Mouse (Mus musculus) forebrain, postnatal 0 days (tissue): ENCODE measurements around the gene Gm11492. TPM values are rescaled to one million over a fixed set of nuclear protein-coding genes. Genes with fewer than 3 reads are reported as not detected.
A peak's percentile ranks its signal among the peaks of the same experiment; 100 is the strongest.

ENCODE experiments used
- ATAC-seq: fragments of 200-750 bp; cut with Nextera tagmentation; 2 replicates; pipeline ENCODE4 v1.8.0; 2017; ENCODE audit warnings: mild to moderate bottlenecking, moderate library complexity
- DNase-seq: peaks from one replicate; pipeline ENCODE4 v3.0.0-alpha.2; 2015
- H3K27ac ChIP-seq: fragments of 300-500 bp; sonication (generic); 2 replicates; pipeline ENCODE4 v1.5.1; 2014; ENCODE audit warnings: low read depth, mild to moderate bottlenecking, antibody characterized with exemption, low read length, moderate library complexity, mixed read lengths
- H3K27me3 ChIP-seq: fragments of 300-500 bp; sonication (generic); 2 replicates; pipeline ENCODE4 v1.6.1; 2014; ENCODE audit warnings: mild to moderate bottlenecking, low read length, mixed read lengths; ENCODE audit not compliant: insufficient read depth
- H3K36me3 ChIP-seq: fragments of 300-500 bp; sonication (generic); 2 replicates; pipeline ENCODE4 v1.6.1; 2014; ENCODE audit warnings: mild to moderate bottlenecking, moderate library complexity; ENCODE audit not compliant: insufficient read depth
- H3K4me1 ChIP-seq: fragments of 300-500 bp; sonication (generic); 2 replicates; pipeline ENCODE4 v1.6.1; 2014; ENCODE audit warnings: antibody characterized with exemption; ENCODE audit not compliant: insufficient read depth
- H3K4me2 ChIP-seq: fragments of 300-500 bp; sonication (generic); 2 replicates; pipeline ENCODE4 v1.6.1; 2014; ENCODE audit warnings: low read depth, mild to moderate bottlenecking, moderate library complexity
- H3K4me3 ChIP-seq: fragments of 300-500 bp; sonication (generic); 2 replicates; pipeline ENCODE4 v1.5.1; 2014; ENCODE audit warnings: low read depth, low read length, mixed read lengths
- H3K9ac ChIP-seq: fragments of 300-500 bp; sonication (generic); 2 replicates; pipeline ENCODE4 v1.6.1; 2014; ENCODE audit warnings: mild to moderate bottlenecking
- H3K9me3 ChIP-seq: fragments of 300-500 bp; sonication (generic); 2 replicates; pipeline ENCODE4 v1.6.1; 2016; ENCODE audit warnings: low read length
- CTCF ChIP-seq: sonication (generic); IDR thresholded peaks from 2 replicates; pipeline ENCODE4 v1.5.1; 2016; ENCODE audit warnings: antibody characterized with exemption, control low read depth, low read depth
- WGBS: fragments of 180-500 bp; shearing (Covaris S2); extraction: QIAGEN DNeasy Blood & Tissue Kit; methylation state at CpG from one replicate; pipeline ENCODE4 v1.1.7; 2014; 5-methylcytosine and 5-hydroxymethylcytosine counted together
- polyA plus RNA-seq: library from polyadenylated mRNA; unstranded; fragments of >200 nt; fragmentation: Nextera tagmentation; extraction: Ambion mirVana; gene quantifications from 2 replicates; pipeline ENCODE4 v1.2.1, GENCODE M21; 2015
- total RNA-seq: library from RNA; depleted of rRNA; stranded (reverse); fragments of >200 nt; gene quantifications from 2 replicates; pipeline ENCODE4 v1.2.3, GENCODE M21; 2014; rRNA removed

Gene Gm11492
- total RNA-seq: not detected in 2 replicates
- not detected in 2 replicates for polyA plus RNA-seq

DNA sequence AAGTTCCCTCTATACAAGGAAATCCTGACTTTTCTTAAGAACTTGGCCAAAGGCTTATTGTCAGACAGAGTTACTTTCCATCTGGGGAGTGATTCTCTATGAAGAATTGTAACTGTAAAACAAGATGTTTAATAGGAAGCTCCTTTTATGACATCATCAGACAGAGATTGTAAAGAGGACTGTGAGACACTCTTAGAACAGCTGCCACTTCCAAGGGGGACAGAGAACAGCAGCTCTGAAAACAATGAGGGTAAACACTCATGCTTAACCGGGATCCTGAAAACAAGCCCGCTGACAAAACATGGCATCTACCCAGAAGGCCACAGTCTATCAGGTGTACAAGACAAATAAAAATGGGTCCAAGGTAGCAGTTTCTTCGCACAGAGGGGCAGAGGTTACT, at the start of gene Gm11492:
Gene Gm11492, plus strand, starts transcription at position 153 of the 400 bp plus-strand sequence.
- no peak within 1 kb of the TSS for H3K4me2 ChIP-seq
- no peak for ATAC-seq
- 81% methylated on average over 3 of the region's 3 CpGs for WGBS

DNA sequence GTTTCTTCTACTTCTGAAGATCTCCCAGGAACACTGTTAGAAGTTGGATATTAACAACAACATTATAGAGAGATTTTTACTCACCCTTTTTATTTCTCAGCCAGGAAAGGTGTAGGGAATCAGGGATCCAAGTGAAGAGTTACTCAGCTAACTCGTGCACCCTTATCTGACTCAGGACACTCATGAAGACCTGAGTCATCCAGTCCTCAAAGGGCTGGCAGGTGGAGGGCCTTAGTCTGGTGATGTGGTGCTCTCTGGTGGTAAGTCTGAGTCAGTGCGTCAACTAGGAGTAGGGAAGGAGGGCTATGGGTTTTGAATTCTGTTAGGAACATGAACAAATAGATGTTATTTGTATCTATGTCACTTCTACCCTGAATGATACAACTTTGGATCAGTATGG, 47.2 kb upstream of the Gm11492 start:
- Histone ChIP-seq H3K4me2 (no peak overlapping the region), H3K27me3 (no peaks in the 10 kb centered on the region), H3K27ac (no peak overlapping the region), H3K9ac (no peak overlapping the region), H3K4me1 (no peaks in the 10 kb centered on the region), H3K36me3 (no peaks in the 10 kb centered on the region), H3K4me3 (no peak overlapping the region), H3K9me3 (no peaks in the 10 kb centered on the region)
- 4% methylated on average over 2 of the region's 2 CpGs for WGBS
- ATAC-seq (no peak), DNase-seq (peak; percentile 27)
- TF ChIP-seq CTCF: peak; percentile 74

More for the DNA sequence above, at the start of gene Gm11492:
- H3K9me3 ChIP-seq: no peaks in the 10 kb centered on the region
- no peaks in the 10 kb centered on the region for H3K36me3 ChIP-seq
- no peak within 1 kb of the TSS for H3K9ac ChIP-seq
- no peaks in the 10 kb centered on the region for H3K4me1 ChIP-seq
- H3K4me3 ChIP-seq: no peak within 1 kb of the TSS
- no peak for DNase-seq
- no peaks in the 10 kb centered on the region for H3K27me3 ChIP-seq
- TF ChIP-seq CTCF: no peak
- H3K27ac ChIP-seq: no peak within 1 kb of the TSS

- Histone ChIP-seq H3K4me1 (no peaks in the 10 kb centered on the region), H3K27ac (no peak overlapping the region), H3K36me3 (no peaks in the 10 kb centered on the region), H3K4me3 (no peak overlapping the region), H3K9ac (no peak overlapping the region), H3K9me3 (no peaks in the 10 kb centered on the region), H3K27me3 (no peaks in the 10 kb centered on the region), H3K4me2 (no peak overlapping the region)
- DNase-seq (no peak), ATAC-seq (no peak)
- 62% methylated on average over 5 of the region's 5 CpGs for WGBS
- no peak for TF ChIP-seq CTCF
Observed at GRCm38 (mm10) chr11:87523466-87523865, 43.0 kb upstream of the Gm11492 start.

DNA sequence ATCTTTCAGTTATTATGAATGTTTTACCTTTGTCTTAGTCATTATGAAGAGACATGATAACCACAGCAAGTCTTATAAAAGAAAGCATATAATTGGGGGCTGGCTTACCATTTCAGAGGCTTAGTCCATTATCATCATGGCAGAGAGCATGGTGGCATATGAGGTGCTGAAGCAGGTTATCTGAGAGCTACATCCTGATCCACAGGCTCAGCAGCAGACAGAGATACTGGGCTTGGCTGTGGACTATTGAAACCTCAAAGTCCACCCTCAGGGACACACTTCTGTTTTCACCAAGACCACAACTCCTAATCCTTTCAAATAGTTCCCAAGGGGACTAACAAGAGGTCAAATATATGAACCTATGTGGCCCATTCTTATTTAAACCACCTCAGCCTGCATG, 42.5 kb upstream of the Gm11492 start:
- H3K4me3 ChIP-seq: no peak overlapping the region
- no peak overlapping the region for H3K9ac ChIP-seq
- ATAC-seq (no peak), DNase-seq (no peak)
- no peaks in the 10 kb centered on the region for H3K27me3 ChIP-seq
- no peak overlapping the region for H3K4me2 ChIP-seq
- H3K9me3 ChIP-seq: no peaks in the 10 kb centered on the region
- H3K4me1 ChIP-seq: no peaks in the 10 kb centered on the region
- no peak for TF ChIP-seq CTCF
- no peak overlapping the region for H3K27ac ChIP-seq
- H3K36me3 ChIP-seq: no peaks in the 10 kb centered on the region

DNA sequence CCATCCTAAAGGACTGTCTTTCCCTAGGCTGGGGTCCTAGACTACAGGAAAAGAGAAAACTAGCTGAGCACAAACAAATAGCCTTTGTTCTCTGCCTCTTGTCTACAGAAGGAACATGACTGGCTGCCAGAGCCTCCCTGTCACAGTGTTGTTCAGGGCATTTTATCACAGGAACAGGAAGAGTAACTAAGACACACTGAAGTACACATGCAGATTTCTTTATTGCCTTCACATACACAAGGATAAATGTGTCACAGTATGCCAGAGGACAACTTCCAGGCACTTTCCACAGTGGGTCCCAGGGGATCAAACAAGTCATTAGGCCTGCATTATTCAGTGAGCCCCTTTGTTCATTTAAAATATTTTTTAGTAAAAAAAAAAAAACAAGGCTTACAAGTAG, 41.7 kb upstream of the Gm11492 start:
- ATAC-seq (no peak), DNase-seq (no peak)
- TF ChIP-seq CTCF: no peak
- no peak overlapping the region for H3K4me3 ChIP-seq
- no peaks in the 10 kb centered on the region for H3K27me3 ChIP-seq
- no peak overlapping the region for H3K27ac ChIP-seq
- no peaks in the 10 kb centered on the region for H3K36me3 ChIP-seq
- H3K4me1 ChIP-seq: no peaks in the 10 kb centered on the region
- no peaks in the 10 kb centered on the region for H3K9me3 ChIP-seq
- no peak overlapping the region for H3K4me2 ChIP-seq
- H3K9ac ChIP-seq: no peak overlapping the region

GRCm38 (mm10) chr11:87527364-87527763, 39.1 kb upstream of the Gm11492 start:
- no peaks in the 10 kb centered on the region for H3K27me3 ChIP-seq
- no peaks in the 10 kb centered on the region for H3K4me1 ChIP-seq
- no peak overlapping the region for H3K4me3 ChIP-seq
- H3K27ac ChIP-seq: no peak overlapping the region
- WGBS: 75% methylated on average over 3 of the region's 3 CpGs
- H3K4me2 ChIP-seq: no peak overlapping the region
- H3K9me3 ChIP-seq: no peaks in the 10 kb centered on the region
- no peak overlapping the region for H3K9ac ChIP-seq
- DNase-seq (no peak), ATAC-seq (no peak)
- no peaks in the 10 kb centered on the region for H3K36me3 ChIP-seq
- no peak for TF ChIP-seq CTCF

DNA sequence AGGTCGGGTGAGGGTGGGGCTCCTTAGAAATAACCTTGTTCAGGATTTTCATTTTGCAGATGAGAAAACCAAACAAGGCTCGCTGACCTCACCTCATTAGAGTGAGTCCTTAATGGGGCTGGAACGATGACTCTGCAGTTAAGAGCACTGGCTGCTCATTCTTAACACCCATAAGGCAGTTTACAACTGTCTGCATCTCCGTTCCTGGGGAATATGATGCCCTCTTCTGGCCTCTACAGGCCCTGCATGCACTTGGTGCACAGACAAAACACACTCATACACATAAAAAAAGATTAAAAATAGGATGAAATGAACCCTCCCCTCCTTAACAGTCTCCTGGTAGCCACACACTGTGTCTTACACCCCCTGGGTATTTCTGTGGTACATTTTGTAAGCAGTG, 38.5 kb upstream of the Gm11492 start:
- ATAC-seq: no peak
- Histone ChIP-seq H3K9me3 (no peaks in the 10 kb centered on the region), H3K9ac (no peak overlapping the region), H3K36me3 (no peaks in the 10 kb centered on the region), H3K27me3 (no peaks in the 10 kb centered on the region), H3K4me1 (no peaks in the 10 kb centered on the region), H3K27ac (no peak overlapping the region), H3K4me2 (no peak overlapping the region), H3K4me3 (no peak overlapping the region)
- 55% methylated on average over 4 of the region's 4 CpGs for WGBS
- no peak for DNase-seq
- TF ChIP-seq CTCF: peak; percentile 26

- Histone ChIP-seq H3K27ac (no peak overlapping the region), H3K4me3 (no peak overlapping the region), H3K27me3 (no peaks in the 10 kb centered on the region), H3K4me2 (no peak overlapping the region), H3K4me1 (no peaks in the 10 kb centered on the region), H3K9me3 (no peaks in the 10 kb centered on the region), H3K9ac (no peak overlapping the region), H3K36me3 (no peaks in the 10 kb centered on the region)
- no peak for DNase-seq
- WGBS: 53% methylated on average over 6 of the region's 6 CpGs
- no peak for ATAC-seq
- no peak for TF ChIP-seq CTCF
Observed at GRCm38 (mm10) chr11:87531695-87532094, 34.8 kb upstream of the Gm11492 start.
